Mouse (Mus musculus) CD4-positive naive resting alpha-beta T cell, adult 57 days (primary cell): Measurements from ENCODE around the gene Exoc5. TPM values are rescaled to one million over a fixed set of nuclear protein-coding genes. Genes with fewer than 3 reads are reported as not detected.

Experiments
- total RNA-seq: library from RNA; stranded (reverse); gene quantifications from one replicate; pipeline ENCODE4 v1.2.4, GENCODE M21; 2023

Gene Exoc5
- total RNA-seq, result 57.8 TPM

DNA sequence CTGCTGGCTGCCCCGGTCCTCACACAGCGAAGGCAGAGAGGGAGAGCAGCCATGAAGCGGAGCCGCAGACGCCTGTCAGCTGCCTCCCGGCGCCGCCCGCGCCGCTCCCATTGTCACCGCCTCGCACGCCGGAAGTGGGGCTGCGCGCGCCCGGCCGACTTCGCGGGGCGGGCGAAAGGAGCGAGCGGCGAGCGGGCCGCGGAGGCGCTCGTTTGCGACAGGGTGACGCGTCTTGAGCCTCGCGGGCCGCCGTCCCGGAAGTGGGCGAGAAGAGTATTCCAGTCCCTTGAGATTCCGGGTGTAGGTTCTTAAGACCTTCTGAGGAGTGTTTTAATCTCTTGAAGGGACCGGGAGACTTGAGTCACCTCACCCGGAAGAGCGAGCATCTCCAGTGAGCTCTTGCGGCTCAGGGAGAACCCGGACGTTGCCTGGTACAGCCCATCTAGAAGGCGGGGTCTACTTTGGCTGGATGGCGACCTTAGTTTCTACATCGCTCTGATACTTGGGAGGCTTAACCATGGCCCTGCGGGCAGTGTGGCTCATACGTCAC is at the start of gene Exoc5:
Exoc5 (minus strand) TSS at position 380 of the 550 bp plus-strand sequence.

DNA sequence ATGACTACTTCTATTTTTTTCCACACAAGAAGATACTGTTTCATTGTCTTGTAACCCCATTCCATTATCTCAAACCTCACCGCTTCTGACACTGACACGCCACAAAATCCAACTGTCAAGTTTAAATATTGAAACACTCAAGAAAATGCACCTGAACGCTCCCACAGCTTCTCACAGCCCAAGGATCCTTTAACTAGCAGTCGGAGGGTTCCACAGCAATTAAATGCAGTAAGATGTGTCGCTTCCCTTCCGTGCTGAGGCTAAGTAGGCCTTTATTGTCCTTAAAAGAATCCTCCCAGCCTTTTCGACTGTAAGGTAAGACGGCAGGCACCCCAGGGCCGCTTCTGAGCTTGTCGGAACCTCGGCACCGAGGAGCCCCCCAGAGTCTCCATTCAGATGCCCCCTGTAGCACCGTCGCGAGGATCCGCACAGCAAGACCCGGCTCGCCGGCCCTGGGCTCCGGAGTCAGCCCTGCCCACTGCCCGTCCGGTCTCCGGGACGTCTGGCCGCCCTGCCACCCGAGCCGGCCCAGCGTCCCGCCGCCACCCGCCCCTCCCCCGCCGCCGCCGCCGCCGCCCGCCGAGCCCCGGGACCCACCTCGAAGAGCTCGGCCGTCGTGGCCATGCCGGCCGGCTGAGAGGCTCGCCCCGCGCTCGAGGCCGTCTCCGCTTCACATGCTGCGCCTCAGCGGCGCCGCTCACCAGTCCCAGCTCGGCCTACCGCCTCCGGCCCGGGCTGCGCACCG is 752 bp downstream of the Exoc5 start, which contains the start of gene Ap5m1:
Ap5m1 (plus strand) TSS at position 569 of the 745 bp plus-strand sequence.

Other genes starting within 250 kb of the Exoc5 start
- 33.4 TPM for gene Ap5m1, start 556 bp downstream of the Exoc5 start, total RNA-seq
- gene Naa30, start 105.6 kb upstream of the Exoc5 start, total RNA-seq, result 52.2 TPM
- not detected for gene ccdc198, start 178.8 kb upstream of the Exoc5 start, total RNA-seq